Comparison of ENCODE assay signal across 8 mouse cellular contexts in genomic region chr2:91052752-91053151, GRCm38 (mm10). TPM values are rescaled to one million over a fixed set of nuclear protein-coding genes. Genes with fewer than 3 reads are reported as not detected.
DNase-seq lines count a peak whose midpoint lies in the region; ATAC-seq and TF ChIP-seq lines count a peak whose summit lies in the region.

No protein-coding gene starts in this region.

- H3K27ac ChIP-seq in limb, embryonic 14.5 days (replicated peaks; ENCODE audit: low read depth, low read length) = no peak overlapping the region

- peaks cover 9% of the 10 kb centered on the region for H3K4me1 ChIP-seq in limb, embryonic 14.5 days (ENCODE audit: control insufficient read depth, insufficient read depth, low read length)

- H3K9ac ChIP-seq in limb, embryonic 14.5 days (ENCODE audit: low read depth, low read length, severe bottlenecking) = no peak overlapping the region

- 0 out of 2 replicates have a peak overlapping the region, but pooled peaks have one; percentile 87 for H3K4me3 ChIP-seq in limb, embryonic 14.5 days (replicated peaks; ENCODE audit: low read length)

- whole genome bisulfite sequencing in limb, embryonic 14.5 days = 48% methylated on average over 2 of the region's 2 CpGs

- no peak for ATAC-seq in limb, embryonic 14.5 days (ENCODE audit: low FRiP score, low read depth)

- intact Hi-C loops in left cerebral cortex, postnatal 36 days (cut with DNase I) = loop anchor here (5.0 kb wide), 1 partner anchor 35 kb away; no protein-coding TSS in a partner anchor

- no peak for TF ChIP-seq POLR2A in limb, embryonic 14.5 days (IDR thresholded peaks at IDR 0.05; ENCODE audit: borderline replicate concordance, extremely low read depth, insufficient read depth, insufficient read length)

- no peak overlapping the region; the same call in 1 of the 2 replicates for H3K4me2 ChIP-seq in limb, embryonic 14.5 days (replicated peaks; ENCODE audit: low read depth, low read length, severe bottlenecking)

- H3K9me3 ChIP-seq in limb, embryonic 14.5 days (ENCODE audit: control insufficient read depth, low read length) = no peaks in the 10 kb centered on the region

- H3K27me3 ChIP-seq in limb, embryonic 14.5 days (ENCODE audit: control insufficient read depth, insufficient read depth, low read length) = no peaks in the 10 kb centered on the region

- DNase-seq in cerebellum, adult 9-10 months = peak; percentile 40
- DNase-seq in cerebellum, adult 9-11 months = no peak
- peak; percentile 26 for DNase-seq in retina, postnatal 1 day
- no peak for DNase-seq in retina, embryonic 14.5 days (ENCODE audit: low spot score)
- DNase-seq in limb, embryonic 14.5 days (ENCODE audit: low spot score) = no peak
- DNase-seq in urinary bladder, postnatal 14 days (ENCODE audit: low spot score) = no peak
- DNase-seq in left cerebral cortex, postnatal 36 days (ENCODE audit: low spot score in 2 of 2) = no peak
- DNase-seq in ovary, postnatal 36 days (ENCODE audit: low spot score) = no peak

- peaks cover 28% of the 10 kb centered on the region for H3K36me3 ChIP-seq in limb, embryonic 14.5 days (ENCODE audit: control insufficient read depth, insufficient read depth, low read length)

RNA-seq across cellular contexts. Expression of gene Psmc3, which starts 1.1 kb away (rescaled TPM):
- polyA plus RNA-seq in limb, embryonic 14.5 days (2012; rRNA removed) = 158 and 203 TPM in 2 replicates
- 287 and 305 TPM in 2 replicates for polyA plus RNA-seq in limb, embryonic 14.5 days (2014; fragmentation: Nextera tagmentation; extraction: Ambion mirVana)
- total RNA-seq in left cerebral cortex, postnatal 36 days (2021) = 100 to 1,000 TPM; 206 to 234 TPM

RNA-seq across cellular contexts. Expression of gene Rapsn, which starts 17.3 kb away (rescaled TPM):
- 24.9 and 28.1 TPM in 2 replicates for polyA plus RNA-seq in limb, embryonic 14.5 days (2012; rRNA removed)
- polyA plus RNA-seq in limb, embryonic 14.5 days (2014; fragmentation: Nextera tagmentation; extraction: Ambion mirVana) = 18.5 and 26.5 TPM in 2 replicates
- total RNA-seq in left cerebral cortex, postnatal 36 days (2021) = under 1 TPM; 0.47 to 0.54 TPM

RNA-seq across cellular contexts. Expression of gene Slc39a13, which starts 17.5 kb away (rescaled TPM):
- 143 and 172 TPM in 2 replicates for polyA plus RNA-seq in limb, embryonic 14.5 days (2012; rRNA removed)
- polyA plus RNA-seq in limb, embryonic 14.5 days (2014; fragmentation: Nextera tagmentation; extraction: Ambion mirVana) = 63.3 and 74.3 TPM in 2 replicates
- total RNA-seq in left cerebral cortex, postnatal 36 days (2021) = 10 to 100 TPM; 27.6 to 36.6 TPM

RNA-seq across cellular contexts. Expression of gene Spi1, which starts 29.4 kb away (rescaled TPM):
- polyA plus RNA-seq in limb, embryonic 14.5 days (2012; rRNA removed) = 13.7 and 14.1 TPM in 2 replicates
- polyA plus RNA-seq in limb, embryonic 14.5 days (2014; fragmentation: Nextera tagmentation; extraction: Ambion mirVana) = 10.6 and 10.7 TPM in 2 replicates
- total RNA-seq in left cerebral cortex, postnatal 36 days (2021) = 1 to 10 TPM; 4.1 to 5.5 TPM

Comparison
In these comparisons a context has a peak if more than half of its experiments do, and no peak if none do; other contexts are left out.
1. DNase-seq: peak in cerebellum, adult 9-10 months (single experiment) and retina, postnatal 1 day (single experiment); none in cerebellum, adult 9-11 months (single experiment), retina, embryonic 14.5 days (single experiment), limb, embryonic 14.5 days (single experiment), urinary bladder, postnatal 14 days (single experiment), left cerebral cortex, postnatal 36 days (0 of 2) and ovary, postnatal 36 days (single experiment).